Mouse (Mus musculus) limb, embryonic 12.5 days (tissue): ENCODE measurements at regions not wholly inside any gene's neighbourhood (a gene's known extent, or its start where the extent isn't known, plus 50 kb on each side); places are given as distances from the start of the nearest gene placed in this dataset.

Experiments
- ATAC-seq: fragments of 200-750 bp; cut with Nextera tagmentation; 2 replicates; pipeline ENCODE4 v1.8.0; 2017; ENCODE audit warnings: low read depth, moderate TSS enrichment; ENCODE audit not compliant: insufficient number of reproducible peaks, insufficient read depth, low FRiP score, low TSS enrichment
- H3K27ac ChIP-seq: fragments of 300-500 bp; sonication (generic); 2 replicates; pipeline ENCODE4 v1.5.1; 2016; ENCODE audit warnings: mild to moderate bottlenecking, moderate library complexity
- H3K27me3 ChIP-seq: fragments of 300-500 bp; sonication (generic); 2 replicates; pipeline ENCODE4 v1.6.1; 2016; ENCODE audit warnings: mild to moderate bottlenecking, moderate library complexity
- H3K36me3 ChIP-seq: fragments of 300-500 bp; sonication (generic); 2 replicates; pipeline ENCODE4 v1.6.1; 2016; ENCODE audit warnings: mild to moderate bottlenecking, moderate library complexity
- H3K4me1 ChIP-seq: fragments of 300-500 bp; sonication (generic); replicated peaks from 2 replicates; pipeline ENCODE4 v1.6.1; 2016
- H3K4me2 ChIP-seq: fragments of 300-500 bp; sonication (generic); 2 replicates; pipeline ENCODE4 v1.6.1; 2016; ENCODE audit warnings: mild to moderate bottlenecking, moderate library complexity
- H3K4me3 ChIP-seq: fragments of 300-500 bp; sonication (generic); replicated peaks from 2 replicates; pipeline ENCODE4 v1.5.1; 2016; ENCODE audit warnings: mild to moderate bottlenecking
- H3K9ac ChIP-seq: fragments of 300-500 bp; sonication (generic); replicated peaks from 2 replicates; pipeline ENCODE4 v1.6.1; 2016; ENCODE audit warnings: mild to moderate bottlenecking, moderate library complexity
- H3K9me3 ChIP-seq: fragments of 300-500 bp; sonication (generic); 2 replicates; pipeline ENCODE4 v1.6.1; 2016; ENCODE audit warnings: mild to moderate bottlenecking, moderate library complexity

DNA sequence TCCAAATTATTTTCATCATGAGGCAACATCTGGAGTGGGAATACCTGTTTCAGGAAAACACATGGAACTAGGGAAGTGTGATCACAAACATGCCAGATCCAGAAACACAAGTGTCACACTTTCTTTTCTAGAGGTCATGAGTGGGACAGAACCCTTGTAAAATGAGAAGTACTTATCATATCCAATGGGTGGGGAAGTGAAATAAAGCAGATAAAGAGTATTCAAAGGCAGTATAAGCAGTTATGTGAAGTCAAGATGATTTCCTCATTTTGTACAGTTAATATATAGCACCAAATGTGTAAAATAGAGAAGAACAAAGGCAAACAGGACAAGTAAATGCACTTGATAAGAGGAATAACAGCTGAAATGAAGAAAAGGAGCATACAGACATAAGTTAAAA is 62.0 kb upstream of the Esp36 start:
- Histone ChIP-seq H3K27ac (no peak overlapping the region), H3K9ac (no peak overlapping the region), H3K4me3 (no peak overlapping the region), H3K9me3 (peaks cover 50% of the 10 kb centered on the region), H3K27me3 (no peaks in the 10 kb centered on the region), H3K4me2 (no peak overlapping the region), H3K36me3 (no peaks in the 10 kb centered on the region), H3K4me1 (no peaks in the 10 kb centered on the region)
- no peak for ATAC-seq
